8 mouse cellular contexts compared by ENCODE assay signal in genomic region chrX:36327491-36328255, GRCm38 (mm10). TPM values are rescaled to one million over a fixed set of nuclear protein-coding genes. Genes with fewer than 3 reads are reported as not detected.
DNase-seq lines count a peak whose midpoint lies in the region; ATAC-seq and TF ChIP-seq lines count a peak whose summit lies in the region.

No protein-coding gene starts in this region.

- TF ChIP-seq CTCF in brain, embryonic 14.5 days (IDR thresholded peaks at IDR 0.05; ENCODE audit: borderline replicate concordance, extremely low read depth, insufficient read depth, insufficient read length), result peak; percentile 26; the same call in 1 of the 2 replicates
- TF ChIP-seq CTCF in small intestine, adult 2 months (IDR thresholded peaks at IDR 0.05; ENCODE audit: extremely low read depth, insufficient read length, insufficient replicate concordance, low read depth, low read length), result no peak

- peak; percentile 49 for ATAC-seq in forebrain, embryonic 14.5 days
- ATAC-seq in hindbrain, embryonic 14.5 days (ENCODE audit: low FRiP score), result no peak

- no peaks in the 10 kb centered on the region for H3K36me3 ChIP-seq in forebrain, embryonic 14.5 days (ENCODE audit: control insufficient read depth, insufficient read depth, low read length)
- H3K36me3 ChIP-seq in hindbrain, embryonic 14.5 days (replicated peaks; ENCODE audit: control insufficient read depth, insufficient read depth), result no peaks in the 10 kb centered on the region
- H3K36me3 ChIP-seq in limb, embryonic 10.5 days, result no peaks in the 10 kb centered on the region
- H3K36me3 ChIP-seq in megakaryocyte, embryonic 14.5 days (replicated peaks; ENCODE audit: low read length), result no peaks in the 10 kb centered on the region
- no peaks in the 10 kb centered on the region for H3K36me3 ChIP-seq in small intestine, adult 2 months (ENCODE audit: control insufficient read depth, insufficient read depth, low read length)

- H3K9ac ChIP-seq in forebrain, embryonic 14.5 days (ENCODE audit: low read length), result no peak overlapping the region
- no peak overlapping the region for H3K9ac ChIP-seq in hindbrain, embryonic 14.5 days

- no peaks in the 10 kb centered on the region for H3K9me3 ChIP-seq in forebrain, embryonic 14.5 days (replicated peaks; ENCODE audit: control insufficient read depth, low read length)
- no peaks in the 10 kb centered on the region for H3K9me3 ChIP-seq in hindbrain, embryonic 14.5 days (ENCODE audit: control insufficient read depth, low read length)
- H3K9me3 ChIP-seq in limb, embryonic 10.5 days (replicated peaks), result no peaks in the 10 kb centered on the region
- peaks cover 23% of the 10 kb centered on the region for H3K9me3 ChIP-seq in megakaryocyte, embryonic 14.5 days

- WGBS in forebrain, embryonic 14.5 days, result 24% methylated on average over 20 of the region's 20 CpGs
- 15% methylated on average over 20 of the region's 20 CpGs for WGBS in hindbrain, embryonic 14.5 days
- 17% methylated on average over 18 of the region's 20 CpGs for WGBS in limb, embryonic 10.5 days
- WGBS in small intestine, adult 2 months, result 22% methylated on average over 20 of the region's 20 CpGs

- no peaks in the 10 kb centered on the region for H3K27me3 ChIP-seq in forebrain, embryonic 14.5 days (replicated peaks; ENCODE audit: control insufficient read depth, insufficient read depth, low read length)
- H3K27me3 ChIP-seq in hindbrain, embryonic 14.5 days (ENCODE audit: control insufficient read depth, insufficient read depth, low read length), result peaks cover 12% of the 10 kb centered on the region
- H3K27me3 ChIP-seq in limb, embryonic 10.5 days (ENCODE audit: low read depth, poor library complexity, severe bottlenecking), result peaks cover 80% of the 10 kb centered on the region
- peaks cover 78% of the 10 kb centered on the region for H3K27me3 ChIP-seq in megakaryocyte, embryonic 14.5 days (replicated peaks)
- no peaks in the 10 kb centered on the region; the same call in 1 of the 2 replicates for H3K27me3 ChIP-seq in small intestine, adult 2 months (ENCODE audit: control insufficient read depth, insufficient read depth, low read length)

- peak overlapping the region; percentile 78 for H3K4me2 ChIP-seq in forebrain, embryonic 14.5 days (ENCODE audit: low read length)
- H3K4me2 ChIP-seq in hindbrain, embryonic 14.5 days (replicated peaks), result peak overlapping the region; percentile 88

- H3K4me3 ChIP-seq in forebrain, embryonic 14.5 days (ENCODE audit: low read depth, low read length), result peak overlapping the region; percentile 41
- H3K4me3 ChIP-seq in hindbrain, embryonic 14.5 days (replicated peaks; ENCODE audit: low read length), result peak overlapping the region; percentile 45
- peak overlapping the region; percentile 50; the same call in 1 of the 2 replicates for H3K4me3 ChIP-seq in limb, embryonic 10.5 days
- H3K4me3 ChIP-seq in megakaryocyte, embryonic 14.5 days (replicated peaks), result peak overlapping the region; percentile 90
- peak overlapping the region; percentile 70 for H3K4me3 ChIP-seq in small intestine, adult 2 months (ENCODE audit: low read depth, low read length)

- H3K4me1 ChIP-seq in forebrain, embryonic 14.5 days (ENCODE audit: control insufficient read depth, insufficient read depth, low read length), result no peaks in the 10 kb centered on the region
- H3K4me1 ChIP-seq in hindbrain, embryonic 14.5 days (replicated peaks; ENCODE audit: control insufficient read depth, insufficient read depth, low read length), result no peaks in the 10 kb centered on the region
- 0 out of 2 replicates have a peak, but pooled peaks cover 4% of the 10 kb centered on the region for H3K4me1 ChIP-seq in limb, embryonic 10.5 days
- H3K4me1 ChIP-seq in megakaryocyte, embryonic 14.5 days, result peaks cover 19% of the 10 kb centered on the region
- H3K4me1 ChIP-seq in small intestine, adult 2 months (ENCODE audit: control insufficient read depth, insufficient read depth, insufficient read length, low read length), result peaks cover 2% of the 10 kb centered on the region; the same call in 1 of the 2 replicates

- TF ChIP-seq POLR2A in brain, embryonic 14.5 days (IDR thresholded peaks at IDR 0.05; ENCODE audit: borderline replicate concordance, extremely low read depth, insufficient read depth, insufficient read length, poor library complexity, severe bottlenecking), result no peak
- TF ChIP-seq POLR2A in small intestine, adult 2 months (IDR thresholded peaks at IDR 0.05; ENCODE audit: low read depth, low read length), result no peak

- no peak overlapping the region for H3K27ac ChIP-seq in forebrain, embryonic 14.5 days (ENCODE audit: low read depth, low read length)
- H3K27ac ChIP-seq in hindbrain, embryonic 14.5 days, result no peak overlapping the region
- H3K27ac ChIP-seq in limb, embryonic 10.5 days, result no peak overlapping the region
- H3K27ac ChIP-seq in small intestine, adult 2 months (ENCODE audit: insufficient read depth, low read depth, low read length), result no peak overlapping the region

- DNase-seq in Muller cell, postnatal 12 days (ENCODE audit: inconsistent ontology term), result peak; percentile 77
- peak; percentile 46 for DNase-seq in brain, embryonic 14.5 days (ENCODE audit: low read depth)
- peak; percentile 23 for DNase-seq in forebrain, embryonic 14.5 days (ENCODE audit: low spot score)
- DNase-seq in hindbrain, embryonic 14.5 days (ENCODE audit: low spot score), result no peak
- peak; percentile 31 for DNase-seq in limb, embryonic 10.5 days (ENCODE audit: low spot score)
- DNase-seq in spleen, postnatal 36 days (ENCODE audit: low spot score in 2 of 2), result no peak

RNA-seq across cellular contexts. Expression of gene Lonrf3, which starts 0.5 kb away (rescaled TPM):
- 1.2 and 1.7 TPM in 2 replicates for polyA plus RNA-seq in brain, embryonic 14.5 days (2012; rRNA removed)
- polyA plus RNA-seq in forebrain, embryonic 14.5 days (2014; fragmentation: Nextera tagmentation; extraction: Ambion mirVana), result 0.98 and 1.3 TPM in 2 replicates
- 0.63 and 0.83 TPM in 2 replicates for polyA plus RNA-seq in hindbrain, embryonic 14.5 days (2014; fragmentation: Nextera tagmentation; extraction: Ambion mirVana)
- 0.06 and 0.21 TPM in 2 replicates for polyA plus RNA-seq in limb, embryonic 10.5 days (2016; fragmentation: Nextera tagmentation; extraction: Ambion mirVana)
- polyA plus RNA-seq in megakaryocyte, embryonic 14.5 days (2012; ENCODE audit: insufficient read depth, low replicate concordance), result 1.1 TPM in 1 of 2 replicates, not detected in the other
- polyA plus RNA-seq in small intestine, adult 2 months (2012; rRNA removed), result 0.42 and 1.6 TPM in 2 replicates

Comparison
In these comparisons a context has a peak if more than half of its experiments do, and no peak if none do; other contexts are left out.
1. DNase-seq: peak in Muller cell, postnatal 12 days (single experiment), brain, embryonic 14.5 days (single experiment), forebrain, embryonic 14.5 days (single experiment) and limb, embryonic 10.5 days (single experiment); none in hindbrain, embryonic 14.5 days (single experiment) and spleen, postnatal 36 days (0 of 2).
2. Peak in every context shown above with its lines, with median percentiles within 50 percentile points of each other: H3K4me3 ChIP-seq.